Mouse (Mus musculus) 416B (cell line): ENCODE measurements around the gene Gm20388.
"Not testable (repeated sequence)": the region's sequence is repeated elsewhere in the genome, so short reads cannot be mapped to it uniquely, and the experiment has no call there.

Source experiments
- DNase-seq: peaks from one replicate; pipeline ENCODE4 v3.0.0; 2011; ENCODE audit warnings: low read depth

The Gm20388 gene

DNA sequence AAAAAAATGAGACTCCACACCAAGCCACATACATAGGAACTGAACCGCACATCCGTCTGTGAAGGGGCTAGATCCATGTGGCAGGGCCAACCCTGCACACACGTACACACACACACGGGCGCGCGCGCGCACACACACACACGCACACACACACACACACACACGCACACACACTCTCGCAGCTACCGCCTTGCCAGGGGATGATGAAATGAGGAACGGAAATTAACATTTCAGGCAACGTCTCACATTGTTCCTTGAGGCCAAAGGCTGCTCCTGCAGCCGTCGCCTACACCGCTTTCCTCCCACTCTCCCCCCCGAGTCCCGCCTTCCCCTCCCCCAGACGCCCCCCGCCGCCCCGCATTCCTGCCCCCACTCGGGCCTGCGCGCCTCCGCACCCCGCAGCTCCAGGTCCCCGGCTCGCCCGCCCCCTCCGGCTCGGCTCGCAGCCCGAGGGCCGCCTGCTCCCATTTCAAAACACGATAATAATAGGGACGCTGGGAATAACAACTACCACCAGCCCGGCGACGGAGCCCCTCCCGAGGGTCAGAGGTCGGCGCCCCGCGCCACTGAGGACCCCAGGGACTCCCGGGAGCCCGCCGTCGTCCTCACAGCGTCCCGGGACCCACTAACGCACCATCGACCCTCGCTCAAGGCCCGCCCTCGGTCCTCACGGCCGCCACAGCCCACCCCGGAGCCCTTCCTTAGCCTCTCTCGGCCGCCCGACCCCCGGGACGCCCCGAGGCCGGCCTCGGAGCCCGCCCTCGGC is 3130.6 kb downstream of the Gm20388 start:
- DNase-seq = peak; percentile 93

DNA sequence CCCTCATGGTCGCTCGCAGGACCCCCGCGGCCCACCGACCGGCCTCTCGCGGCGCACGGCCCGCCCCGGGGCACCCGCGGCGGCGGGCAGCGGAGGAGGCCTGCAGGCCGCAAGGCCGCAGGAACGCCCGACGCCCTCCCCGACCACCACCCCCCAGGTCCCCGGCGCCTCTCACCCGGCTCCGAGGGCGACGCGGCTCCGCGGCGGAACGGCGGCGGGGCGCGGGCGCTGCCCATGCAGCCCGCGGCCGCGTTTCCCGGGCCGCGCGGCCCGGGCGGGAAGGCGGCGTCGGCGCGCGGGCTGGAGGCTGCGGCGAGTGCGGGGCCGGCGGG is 3131.1 kb downstream of the Gm20388 start:
- DNase-seq = no peak

DNA sequence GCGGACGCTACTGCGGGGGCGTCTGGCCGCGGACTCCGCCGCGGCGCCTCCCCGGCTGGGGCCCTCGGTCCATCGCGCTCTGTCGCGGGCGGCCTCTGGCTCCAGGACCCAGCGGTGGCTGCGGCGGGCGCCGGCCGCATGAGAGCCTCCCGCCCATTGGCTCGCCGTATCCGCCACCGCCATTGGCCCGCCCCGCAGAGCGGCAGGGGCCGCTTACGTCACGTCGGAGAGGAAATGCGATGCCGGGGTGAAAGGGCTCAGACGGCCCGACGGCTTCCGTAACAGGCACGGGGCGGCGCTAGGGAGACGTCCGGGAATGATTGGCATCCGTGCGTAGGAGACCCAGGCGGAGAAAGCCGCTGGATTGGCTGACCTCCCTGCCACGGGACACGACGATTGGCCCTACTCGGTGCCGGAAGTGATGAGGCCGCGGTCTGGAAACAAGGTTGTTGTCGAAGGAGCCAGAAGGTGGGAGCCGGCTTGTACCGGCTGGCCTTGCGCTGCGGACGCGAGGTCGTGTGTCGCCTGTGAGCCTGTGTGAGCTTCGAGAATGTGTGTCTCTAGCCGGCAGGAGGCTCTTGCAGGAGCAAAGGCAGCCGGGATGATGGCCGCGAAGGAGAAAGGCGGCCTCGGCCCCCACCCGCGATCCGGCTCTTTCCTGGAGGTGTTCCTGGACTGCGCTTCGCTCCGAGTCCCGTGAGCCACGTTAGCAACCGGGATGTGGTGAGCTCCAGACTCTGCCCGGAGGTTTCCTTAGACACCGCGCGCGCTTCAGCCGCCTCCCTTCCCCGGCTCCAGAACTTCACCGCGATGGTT is 3131.7 kb downstream of the Gm20388 start, which contains the start of gene Ankrd11:
Gene Ankrd11 (minus strand): TSS at position 120 of the 816 bp plus-strand sequence.
- peak; percentile 100 for DNase-seq

DNA sequence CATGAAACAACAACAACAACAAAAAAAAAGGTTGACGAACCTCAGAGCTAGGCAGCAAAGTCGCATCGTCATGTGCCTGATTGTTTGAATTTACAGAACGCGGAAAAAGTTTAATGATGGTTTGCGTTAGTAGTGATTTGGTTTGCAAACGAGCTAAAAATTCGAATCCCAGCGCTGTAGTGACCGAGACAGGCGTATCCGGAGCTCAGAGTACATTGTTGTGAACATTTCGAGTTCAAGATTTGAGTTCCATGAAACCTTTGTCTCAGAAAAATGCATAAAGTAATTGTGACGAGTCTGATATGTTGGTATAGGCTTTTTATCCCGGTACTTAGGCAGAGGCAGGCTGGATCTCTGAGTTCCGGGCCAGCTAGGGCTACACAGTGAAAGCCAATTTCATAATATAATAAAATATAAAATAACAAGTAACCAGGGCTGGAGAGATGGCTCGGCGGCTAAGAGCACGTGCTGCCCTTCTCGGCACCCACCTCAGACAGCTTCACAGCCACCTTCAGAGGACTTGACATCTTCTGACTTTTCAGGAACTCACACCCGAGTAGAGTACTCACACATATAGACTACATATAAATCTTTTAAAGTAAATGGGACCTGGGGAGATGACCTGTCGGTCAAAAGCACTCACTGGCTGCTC is 3132.5 kb downstream of the Gm20388 start:
- DNase-seq = peak; percentile 50

DNA sequence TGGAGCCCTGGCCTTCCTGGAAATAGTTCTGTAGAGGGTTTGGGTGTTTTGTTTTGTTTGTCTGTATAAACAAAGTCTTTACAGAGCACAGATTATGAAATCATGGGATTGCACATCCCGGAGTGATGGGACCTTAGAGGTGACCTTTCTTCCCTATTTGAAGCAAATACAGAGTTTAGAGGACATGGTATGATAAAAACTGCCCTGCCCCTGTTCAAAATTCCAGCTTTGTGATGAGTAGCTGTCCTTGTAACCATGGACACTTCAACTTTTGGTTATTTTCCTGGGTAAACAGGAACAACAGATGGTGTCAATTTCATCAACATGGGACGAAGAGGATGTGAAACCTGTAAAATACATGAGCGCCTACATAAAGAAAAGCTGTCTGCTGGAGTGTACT is 3133.3 kb downstream of the Gm20388 start:
- DNase-seq = no peak

DNA sequence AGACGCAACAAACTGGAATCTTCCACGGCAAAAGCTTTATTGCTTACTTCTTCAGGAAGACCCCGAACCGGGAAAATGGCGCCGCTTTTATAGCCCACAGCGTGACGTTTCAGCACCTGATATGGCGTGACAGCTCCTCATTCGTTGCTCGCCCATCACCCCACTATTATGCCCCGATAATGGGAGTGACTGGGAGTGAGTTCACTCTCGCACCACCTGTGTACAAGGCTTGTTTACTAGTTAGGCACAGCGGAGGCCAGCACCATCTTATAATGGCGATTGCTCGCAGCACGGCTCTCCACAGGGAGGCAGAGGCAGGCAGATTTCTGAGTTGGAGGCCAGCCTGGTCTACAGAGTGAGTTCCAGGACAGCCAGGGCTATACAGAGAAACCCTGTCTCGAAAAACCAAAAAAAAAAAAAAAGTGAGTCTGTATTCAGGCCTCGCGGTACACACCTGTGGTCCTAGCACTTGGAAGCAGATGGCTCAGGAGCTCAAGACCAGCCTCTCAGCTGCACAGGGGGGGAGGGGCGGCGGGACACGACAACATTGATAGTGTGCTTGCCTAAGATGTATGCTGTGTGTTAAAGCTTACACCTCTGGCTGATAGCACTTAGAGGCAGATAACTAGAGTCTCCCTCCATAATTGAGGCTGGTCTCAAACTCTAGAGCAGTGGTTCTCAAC is 3134.2 kb downstream of the Gm20388 start:
- DNase-seq = not testable (repeated sequence)

DNA sequence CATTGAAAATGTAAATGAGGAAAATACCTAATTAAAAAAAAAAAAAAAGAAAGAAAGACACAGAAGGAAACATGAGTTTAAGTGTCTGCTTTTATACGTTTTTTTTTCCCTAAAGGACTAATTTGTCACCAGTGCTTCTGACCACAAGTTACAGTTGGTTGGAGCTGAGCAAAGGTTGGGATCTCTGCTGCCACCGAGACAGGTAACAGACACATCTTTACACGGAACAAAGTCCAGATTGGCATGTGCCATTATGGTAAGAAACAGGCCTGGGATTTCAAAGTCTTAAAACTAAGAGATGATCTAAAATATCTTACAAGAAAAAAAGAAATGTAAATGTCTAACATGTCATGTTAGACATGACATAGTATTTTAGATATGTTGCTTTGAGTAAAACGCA is 3136.1 kb downstream of the Gm20388 start:
- DNase-seq = no peak

DNA sequence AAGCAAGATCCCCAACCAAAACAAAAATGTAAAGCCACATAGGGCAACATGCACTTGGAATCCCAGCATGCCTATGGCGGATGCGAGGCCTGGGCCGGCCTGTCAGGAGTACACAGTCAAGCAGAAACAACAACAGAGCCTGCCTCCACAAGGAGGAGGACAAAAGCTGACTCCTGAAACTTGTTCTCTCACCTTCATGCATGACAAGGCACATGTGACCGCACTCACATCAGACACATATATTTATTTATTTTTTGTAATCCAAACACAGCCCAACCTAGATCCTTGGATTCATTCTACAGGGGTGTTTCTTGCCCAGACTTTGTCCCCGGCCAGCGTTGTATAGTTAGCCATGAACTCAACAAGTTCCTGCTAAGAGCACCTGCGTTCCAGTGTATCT is 3137.2 kb downstream of the Gm20388 start:
- no peak for DNase-seq

DNA sequence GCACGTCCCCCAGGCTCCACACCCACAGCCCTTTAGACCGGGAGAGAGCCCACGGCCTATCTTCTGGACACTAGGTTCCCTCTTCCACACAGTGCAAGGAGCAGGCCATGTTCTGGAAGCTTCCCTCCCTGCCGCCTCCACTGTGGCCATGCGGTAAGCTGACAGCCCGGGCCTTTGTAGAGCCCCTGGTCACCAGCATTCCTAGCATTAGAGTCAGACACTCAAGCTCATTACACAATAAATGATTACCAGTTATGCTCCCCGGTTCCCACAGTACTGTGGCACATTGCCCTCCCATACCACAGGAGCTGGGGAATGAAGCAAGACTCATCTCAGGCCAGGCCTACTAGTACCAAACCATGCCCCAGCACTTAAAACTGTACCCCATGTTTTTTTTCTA is 3137.8 kb downstream of the Gm20388 start:
- no peak for DNase-seq

DNA sequence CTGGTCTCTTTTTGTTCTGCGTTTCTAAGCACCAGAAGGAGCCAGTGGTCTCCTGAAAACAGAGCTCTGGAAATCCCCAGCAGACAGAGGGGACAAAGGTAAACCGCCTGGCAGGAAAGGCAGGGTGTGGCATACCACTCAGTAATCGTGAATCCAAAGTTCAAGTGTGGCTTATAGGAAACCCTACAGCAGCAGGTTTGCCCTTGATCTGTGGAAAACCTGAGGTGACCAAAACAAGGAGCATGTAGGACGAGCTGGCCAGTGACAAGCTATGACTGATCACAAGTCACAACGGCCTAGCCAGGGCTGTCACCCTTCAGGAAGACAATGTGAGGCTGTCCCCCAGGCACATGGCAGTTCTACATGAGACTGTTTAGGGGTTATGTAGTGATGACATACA is 3140.8 kb downstream of the Gm20388 start:
- DNase-seq = no peak

DNA sequence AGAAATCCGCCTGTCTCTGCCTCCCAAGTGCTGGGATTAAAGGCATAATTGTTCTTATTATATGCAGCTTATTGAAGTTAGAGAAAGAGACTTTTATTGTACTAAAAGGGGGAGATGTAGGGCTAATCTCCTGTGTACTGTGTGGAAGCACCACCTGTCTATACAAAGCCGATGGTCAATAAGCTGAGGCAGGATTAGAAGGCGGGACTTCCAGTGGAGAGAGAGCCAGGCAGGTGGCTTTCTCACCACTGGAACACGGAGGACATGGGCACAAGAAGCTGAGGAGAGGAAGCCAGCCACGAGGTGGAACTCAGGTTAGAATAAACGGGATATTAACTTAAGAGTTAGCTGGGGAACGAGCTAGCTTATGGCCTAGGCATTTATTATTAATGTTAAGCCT is 3152.1 kb downstream of the Gm20388 start, which contains the start of gene Spg7:
Gene Spg7 (plus strand): TSS at position 222 of the 400 bp plus-strand sequence.
- no peak for DNase-seq

DNA sequence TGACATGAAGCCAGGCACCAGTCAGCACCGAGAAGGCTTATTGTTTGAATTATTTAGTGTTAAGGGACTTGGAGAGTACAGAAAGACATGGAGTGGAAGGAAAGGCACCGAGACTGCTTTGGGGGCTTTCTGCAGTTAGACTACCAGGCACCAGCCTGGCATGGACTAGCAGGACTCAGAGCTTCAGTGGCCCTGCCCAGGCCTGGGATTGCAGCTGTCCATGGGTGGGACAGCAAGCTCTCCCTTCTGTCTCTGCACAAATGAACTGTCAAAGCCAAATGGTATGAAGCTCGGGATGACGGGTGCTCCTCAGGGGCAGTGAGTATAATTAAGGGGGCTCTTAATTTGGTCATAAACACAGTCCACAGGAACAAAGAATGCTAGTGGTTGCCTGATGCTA is 3153.4 kb downstream of the Gm20388 start:
- DNase-seq = no peak

DNA sequence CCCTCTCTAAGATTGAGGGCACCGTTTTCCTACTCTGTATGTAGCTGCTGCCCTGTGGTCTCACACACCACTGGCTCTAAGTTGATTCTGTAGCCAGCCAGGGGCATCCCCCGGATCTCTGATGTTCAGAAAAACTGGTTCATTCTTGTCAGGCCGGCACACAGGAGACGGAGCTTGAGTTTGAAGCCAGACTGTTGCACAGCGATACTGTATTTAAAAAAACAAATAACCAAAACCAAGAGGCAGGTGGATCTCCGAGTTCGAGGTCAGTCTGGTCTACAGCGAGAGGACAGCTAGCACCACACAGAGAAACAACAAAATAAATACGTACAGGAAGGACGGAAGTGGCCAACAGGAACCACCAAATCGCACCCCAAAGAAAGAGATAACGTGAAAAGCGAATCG is 3154.2 kb downstream of the Gm20388 start:
- no peak for DNase-seq

DNA sequence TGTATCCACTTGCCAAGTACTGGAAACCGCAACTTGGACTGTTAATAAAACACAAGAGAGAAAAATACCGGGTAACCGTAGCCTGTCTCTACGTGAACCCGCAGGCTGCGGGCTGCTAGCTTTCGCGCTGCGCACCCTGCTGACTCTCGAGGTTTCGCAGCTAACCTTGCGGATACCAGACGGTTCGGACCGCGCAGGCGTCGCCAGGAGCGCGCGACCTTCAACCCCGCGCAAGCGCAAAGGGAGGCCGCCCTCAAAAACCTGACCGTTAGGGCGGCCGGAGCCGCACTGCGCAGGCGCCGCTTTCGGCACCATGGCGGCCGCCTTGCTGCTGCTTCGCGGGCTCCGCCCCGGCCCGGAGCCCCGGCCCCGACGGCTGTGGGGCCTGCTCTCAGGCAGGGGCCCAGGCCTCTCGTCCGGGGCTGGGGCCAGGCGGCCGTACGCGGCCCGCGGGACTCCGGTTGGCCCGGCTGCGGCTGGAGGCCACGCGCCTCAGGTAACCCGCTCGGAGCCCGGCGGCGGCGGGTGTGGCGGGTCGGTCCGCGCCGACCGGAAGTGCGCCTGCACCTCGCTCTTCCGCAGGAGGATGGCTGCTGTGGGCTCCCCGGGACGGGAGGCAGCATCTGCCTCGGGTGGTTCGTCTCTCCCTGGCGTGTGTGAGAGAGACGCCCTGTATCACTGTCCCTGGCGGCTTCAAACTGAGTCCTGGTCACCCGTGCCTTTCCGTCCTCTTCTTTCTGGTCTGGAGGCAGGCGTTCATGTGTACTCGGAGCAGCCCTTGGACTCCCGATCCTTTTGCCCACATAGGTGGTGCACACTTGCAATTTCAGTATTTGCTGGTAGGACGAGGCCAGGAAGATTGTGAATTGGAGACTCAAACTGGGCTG is 3154.8 kb downstream of the Gm20388 start:
- DNase-seq = peak; percentile 99

DNA sequence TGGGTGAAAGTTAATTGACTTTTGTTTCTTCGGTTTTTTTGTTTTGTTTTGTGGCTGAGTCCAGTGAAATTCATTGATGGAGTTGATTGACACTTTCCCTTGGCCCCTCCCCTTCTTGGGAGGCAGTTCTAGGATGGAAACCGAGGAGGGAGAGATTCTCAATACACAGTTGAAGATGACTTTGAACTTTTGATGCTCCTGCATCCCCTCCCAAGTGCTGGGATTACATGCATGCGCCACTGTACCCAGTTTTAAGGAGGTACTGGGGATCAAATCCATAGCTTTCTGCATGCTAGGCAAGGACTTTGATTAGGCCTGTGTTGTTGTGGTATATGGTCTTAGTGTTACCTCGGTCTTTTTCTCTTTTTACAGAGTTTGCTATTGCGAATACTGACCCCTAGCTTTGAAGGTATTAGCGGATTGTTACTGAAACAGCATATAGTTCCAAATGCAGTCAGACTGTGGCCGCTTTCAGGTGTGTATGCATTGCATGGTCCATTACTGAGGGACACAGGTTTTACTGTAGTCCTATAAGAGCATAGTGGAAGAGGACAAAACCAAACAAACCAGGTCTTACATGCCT is 3155.6 kb downstream of the Gm20388 start:
- DNase-seq = peak; percentile 70

DNA sequence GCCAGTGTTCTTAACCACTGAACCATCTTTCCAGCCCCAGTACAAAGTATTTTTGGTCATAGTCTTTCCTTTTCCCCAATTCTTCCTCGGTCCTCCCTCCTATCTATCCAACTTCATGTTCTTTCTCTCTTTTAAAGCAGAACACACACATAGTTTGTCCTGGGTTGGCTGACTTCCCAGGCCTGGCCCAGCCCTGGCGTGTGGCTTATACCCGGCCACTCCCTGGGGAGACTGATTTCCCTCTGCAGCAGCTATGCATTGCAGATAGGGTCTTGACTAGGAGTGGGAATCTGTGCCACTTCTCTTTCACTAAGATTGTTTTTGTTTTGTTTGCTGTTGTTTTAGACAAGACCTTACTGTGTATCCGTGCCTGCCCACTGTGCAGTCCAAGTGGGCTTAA is 3160.5 kb downstream of the Gm20388 start:
- no peak for DNase-seq

DNA sequence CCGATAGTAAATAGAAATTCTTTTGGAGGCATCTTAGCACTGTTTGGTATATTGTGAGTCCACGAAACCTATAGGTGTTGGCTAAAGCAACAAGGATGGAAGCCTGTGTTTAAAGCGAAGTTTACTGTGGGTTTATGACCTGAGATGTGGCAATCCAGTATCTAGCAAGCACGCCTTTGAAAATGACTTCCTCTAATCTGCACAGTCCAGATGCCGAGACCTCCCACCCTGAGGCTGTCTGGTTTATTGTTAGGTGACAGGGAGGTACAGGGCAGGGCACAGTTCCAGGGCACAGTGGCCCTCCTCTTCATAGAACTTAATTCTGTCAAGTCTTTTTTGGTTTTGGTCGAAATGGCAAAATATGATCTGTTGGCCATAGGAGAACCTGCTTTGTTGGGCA is 3166.6 kb downstream of the Gm20388 start:
- peak; percentile 41 for DNase-seq

DNA sequence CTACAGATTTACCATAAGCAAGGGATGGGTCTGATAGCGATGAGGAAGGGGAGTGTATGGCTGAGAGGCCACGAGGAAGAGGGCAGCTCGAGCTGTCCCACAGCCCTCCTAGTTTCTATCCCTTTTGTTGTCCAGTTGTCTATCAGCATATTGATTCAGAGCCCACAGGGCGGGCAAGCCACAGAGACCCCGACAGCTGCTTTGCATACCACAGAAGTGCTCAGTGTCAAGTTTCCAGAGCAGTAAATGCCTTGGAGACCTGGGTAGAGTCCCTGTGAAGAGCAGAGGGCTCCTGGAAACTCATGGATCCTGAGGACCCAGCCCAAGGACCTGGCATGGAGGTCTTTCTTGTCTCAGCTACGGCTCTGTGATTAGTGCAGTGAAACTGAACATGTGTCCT is 3172.4 kb downstream of the Gm20388 start:
- DNase-seq = no peak

DNA sequence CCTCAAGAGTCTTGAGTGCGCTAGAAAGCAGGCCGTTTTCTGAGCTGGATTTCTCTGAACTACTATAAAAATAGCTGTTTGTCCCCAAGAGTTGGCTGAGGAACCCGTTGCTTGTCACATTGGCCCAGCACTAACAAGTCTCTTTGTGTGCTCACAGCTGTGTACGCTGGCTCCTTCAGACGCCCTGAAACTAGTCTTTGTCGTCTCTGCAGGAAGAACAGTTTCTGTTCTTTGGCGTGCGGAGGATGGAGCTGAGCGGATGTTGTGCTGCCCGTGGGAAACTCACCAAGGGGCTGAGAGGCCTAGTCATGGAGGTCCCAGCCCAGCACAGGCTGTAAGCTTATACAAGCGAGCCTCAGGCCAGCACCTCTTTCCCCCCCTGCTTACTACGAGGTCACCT is 3173.0 kb downstream of the Gm20388 start:
- no peak for DNase-seq

DNA sequence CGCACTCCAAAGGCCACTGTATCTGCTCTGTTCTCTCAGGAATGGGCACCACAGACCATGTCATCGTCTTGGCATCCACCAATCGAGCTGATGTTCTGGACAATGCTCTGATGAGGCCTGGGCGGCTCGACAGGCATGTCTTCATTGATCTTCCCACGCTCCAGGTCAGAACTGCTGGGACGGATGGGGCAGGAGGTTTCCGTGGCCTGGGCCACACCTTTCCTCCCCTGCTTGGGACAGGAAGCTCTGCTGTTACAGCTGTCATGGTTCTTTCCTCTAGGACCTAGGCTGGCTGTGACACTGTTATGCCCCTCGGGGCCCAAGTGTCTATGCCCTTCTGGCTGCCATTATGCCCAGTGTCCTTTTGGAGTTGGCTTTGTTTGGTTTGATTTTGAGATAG is 3176.6 kb downstream of the Gm20388 start:
- no peak for DNase-seq

DNA sequence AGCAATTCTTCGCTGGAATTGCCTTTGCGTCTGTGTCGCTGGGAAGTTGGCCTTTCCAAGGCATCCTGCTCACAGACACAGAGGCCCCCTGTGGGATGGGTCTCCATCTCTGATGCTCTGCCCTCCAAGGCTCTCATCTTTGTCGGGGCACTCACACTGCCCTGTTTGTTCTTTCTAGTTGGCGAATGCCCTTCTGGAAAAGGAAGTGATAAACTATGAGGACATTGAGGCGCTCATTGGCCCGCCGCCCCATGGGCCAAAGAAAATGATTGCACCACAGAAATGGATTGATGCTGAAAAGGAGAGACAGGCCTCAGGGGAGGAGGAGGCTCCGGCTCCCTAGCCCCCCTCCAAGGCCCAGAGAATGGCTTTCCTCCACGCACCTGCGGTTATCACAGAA is 3186.6 kb downstream of the Gm20388 start:
- no peak for DNase-seq
